Mouse (Mus musculus) CH12.LX (cell line): Measurements from ENCODE around the gene Gucy2d.

Experiments
- CTCF ChIP-seq, 2 experiments: IDR thresholded peaks in 1 of 2; conservative IDR thresholded peaks in 1 of 2; 2 replicates each; pipeline ENCODE4 v1.5.1; 2011 to 2012; ENCODE audit warnings: low read depth in 2 of 2, low read length in 2 of 2, improper control_type of control experiment in 1 of 2, inconsistent platforms in 1 of 2, mild to moderate bottlenecking in 1 of 2, moderate library complexity in 1 of 2
- EP300 ChIP-seq: IDR thresholded peaks from 2 replicates; pipeline ENCODE4 v1.6.1; 2011; ENCODE audit warnings: low read length, improper control_type of control experiment
- MEF2A ChIP-seq: IDR thresholded peaks from 2 replicates; pipeline ENCODE4 v1.6.1; 2014; ENCODE audit warnings: low read depth, mild to moderate bottlenecking, inconsistent platforms, low read length, improper control_type of control experiment, borderline replicate concordance
- NELFE ChIP-seq: IDR thresholded peaks from 2 replicates; pipeline ENCODE4 v1.6.1; 2011; ENCODE audit warnings: low read depth, low read length, improper control_type of control experiment
- POLR2A ChIP-seq: IDR thresholded peaks from 2 replicates; pipeline ENCODE4 v1.6.1; 2011; ENCODE audit warnings: low read depth, mild to moderate bottlenecking, improper control_type of control experiment, low read length
- USF1 ChIP-seq: IDR thresholded peaks from 2 replicates; pipeline ENCODE4 v1.6.1; 2014; ENCODE audit warnings: low read depth, mild to moderate bottlenecking, inconsistent platforms, low read length, improper control_type of control experiment
- ZC3H11A ChIP-seq: IDR thresholded peaks from 2 replicates; pipeline ENCODE4 v1.6.1; 2012; ENCODE audit warnings: low read depth, mild to moderate bottlenecking, inconsistent platforms, low read length, improper control_type of control experiment

- TF ChIP-seq MEF2A (no peak), EP300 (no peak), NELFE (no peak), POLR2A (no peak), USF1 (no peak), CTCF (conservative IDR thresholded peaks at IDR 0.05 in 1 of 2, IDR thresholded peaks at IDR 0.05 in 1 of 2; ENCODE audit: low read depth in 2 of 2, low read length in 2 of 2) (no peak), ZC3H11A (no peak)
Measured at GRCm38 (mm10) chr7:98505664-98506063, 65.4 kb downstream of the Gucy2d start.
